Mouse (Mus musculus) G1E (cell line): ENCODE data around the gene Syngr4.

Experiments
- CTCF ChIP-seq: IDR thresholded peaks from 2 replicates; pipeline ENCODE4 v1.5.1; 2012; ENCODE audit warnings: low read depth, low read length, inconsistent platforms, mixed read lengths
- POLR2AphosphoS5 ChIP-seq: IDR thresholded peaks from 2 replicates; pipeline ENCODE4 v1.6.1; 2012; ENCODE audit warnings: low read depth, low read length, inconsistent platforms; ENCODE audit not compliant: insufficient replicate concordance

DNA sequence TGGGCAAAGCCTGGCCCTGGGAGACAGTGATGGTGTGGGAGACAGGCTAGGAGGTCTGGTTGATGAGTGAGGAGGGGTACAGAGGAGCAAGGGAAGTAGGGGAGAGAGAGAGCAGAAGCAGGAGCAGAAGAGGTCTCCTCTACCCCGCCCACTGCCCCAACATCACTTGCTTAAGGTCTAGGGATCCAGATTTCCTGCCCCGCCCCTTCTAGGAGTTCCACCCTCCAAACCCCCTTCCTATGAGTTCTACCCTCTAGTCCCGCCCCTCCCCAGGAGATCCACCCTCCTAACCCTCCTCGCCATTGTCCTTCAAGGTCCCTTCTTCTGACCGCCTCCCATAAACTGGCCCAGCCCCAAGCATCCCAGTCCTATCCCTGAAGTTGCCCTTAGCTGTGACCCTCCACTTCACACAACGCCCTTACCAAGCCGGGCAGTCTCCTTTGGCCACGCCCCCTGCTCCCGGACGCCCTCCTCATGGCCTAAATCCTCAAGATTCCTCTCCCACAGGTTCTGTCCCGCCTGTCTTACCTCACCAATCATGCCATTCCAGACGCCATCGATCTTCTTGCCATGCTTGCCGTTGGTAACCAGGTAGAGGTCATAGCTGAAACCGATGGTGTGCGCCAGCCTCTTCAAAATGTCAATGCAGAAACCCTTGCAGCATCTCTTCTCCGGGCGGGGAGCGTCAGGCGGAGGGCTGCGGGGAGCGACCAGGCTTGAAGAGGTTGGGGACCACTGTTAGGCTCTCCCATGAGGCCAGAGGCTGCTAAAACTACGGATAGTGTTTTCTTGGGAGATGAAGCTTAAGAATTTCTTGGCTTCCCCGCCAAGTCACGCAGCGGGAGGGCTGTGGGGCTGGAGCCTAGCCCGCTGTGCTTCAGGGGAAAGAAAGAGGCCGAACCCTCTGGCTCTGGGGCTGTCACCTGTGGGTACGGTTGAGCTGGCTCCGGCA, 39.3 kb downstream of the Syngr4 start:
- TF ChIP-seq CTCF (no peak), POLR2AphosphoS5 (no peak)
